Mouse (Mus musculus) cortical plate, adult 2 months (tissue): ENCODE data around the gene Serpinb6a. TPM values are rescaled to one million over a fixed set of nuclear protein-coding genes. Genes with fewer than 3 reads are reported as not detected.

Experiments
- H3K27ac ChIP-seq: fragments of 200-500 bp; 2 replicates; pipeline ENCODE4 v1.5.1; 2012; ENCODE audit warnings: low read length, control low read depth, inconsistent platforms; ENCODE audit not compliant: insufficient read depth
- H3K4me1 ChIP-seq: fragments of 200-500 bp; 2 replicates; pipeline ENCODE4 v1.6.1; 2011; ENCODE audit warnings: low read length; ENCODE audit not compliant: control insufficient read depth, insufficient read depth
- H3K4me3 ChIP-seq: fragments of 200-500 bp; 2 replicates; pipeline ENCODE4 v1.5.1; 2011; ENCODE audit warnings: mild to moderate bottlenecking, low read length, control low read depth; ENCODE audit not compliant: insufficient read depth
- CTCF ChIP-seq: fragments of 200-500 bp; IDR thresholded peaks from 2 replicates; pipeline ENCODE4 v1.5.1; 2011; ENCODE audit warnings: mild to moderate bottlenecking, control low read depth, low read length; ENCODE audit not compliant: insufficient read depth; ENCODE audit errors: extremely low read depth
- POLR2A ChIP-seq: fragments of 200-500 bp; IDR thresholded peaks from 2 replicates; pipeline ENCODE4 v1.6.1; 2011; ENCODE audit warnings: mild to moderate bottlenecking, low read length, control low read depth; ENCODE audit not compliant: insufficient read depth; ENCODE audit errors: extremely low read depth
- polyA plus RNA-seq: library from polyadenylated mRNA; depleted of rRNA; stranded (reverse); fragments of >200 nt; gene quantifications from 2 replicates; pipeline ENCODE4 v1.2.3, GENCODE M21; 2012; rRNA removed

Gene Serpinb6a
- polyA plus RNA-seq, 1 experiment, result 50.5 TPM

- Histone ChIP-seq H3K4me1 (peaks cover 1% of the 10 kb centered on the region), H3K4me3 (no peak overlapping the region), H3K27ac (no peak overlapping the region)
- no peak for TF ChIP-seq CTCF
- no peak for TF ChIP-seq POLR2A
Measured at GRCm38 (mm10) chr13:33930281-33930680, 72.3 kb downstream of the Serpinb6a start.

- H3K4me3 ChIP-seq, result no peak overlapping the region
- H3K4me1 ChIP-seq, result no peaks in the 10 kb centered on the region
- H3K27ac ChIP-seq, result no peak overlapping the region
- TF ChIP-seq POLR2A, result no peak
- TF ChIP-seq CTCF, result no peak
Measured at GRCm38 (mm10) chr13:33921699-33922098, 80.9 kb downstream of the Serpinb6a start.

- Histone ChIP-seq H3K4me1 (no peaks in the 10 kb centered on the region), H3K4me3 (no peak overlapping the region), H3K27ac (no peak overlapping the region)
- TF ChIP-seq POLR2A, result no peak
- no peak for TF ChIP-seq CTCF
Measured at GRCm38 (mm10) chr13:33921041-33921440, 81.6 kb downstream of the Serpinb6a start.

- TF ChIP-seq POLR2A (no peak), CTCF (no peak)
- Histone ChIP-seq H3K4me3 (no peak overlapping the region), H3K27ac (no peak overlapping the region), H3K4me1 (no peaks in the 10 kb centered on the region)
Measured at GRCm38 (mm10) chr13:33906821-33907220, 95.8 kb downstream of the Serpinb6a start.

- no peak within 1 kb of the TSS for H3K4me3 ChIP-seq
- H3K27ac ChIP-seq, result no peak within 1 kb of the TSS
- no peaks in the 10 kb centered on the region for H3K4me1 ChIP-seq
- TF ChIP-seq POLR2A (no peak), CTCF (no peak)
Measured at GRCm38 (mm10) chr13:33905176-33905954, 97.2 kb downstream of the Serpinb6a start, which contains the start of gene Serpinb6c. Gene Serpinb6c, minus strand, starts transcription at chr13:33905708.

- Histone ChIP-seq H3K4me1 (no peaks in the 10 kb centered on the region), H3K27ac (no peak overlapping the region), H3K4me3 (no peak overlapping the region)
- TF ChIP-seq POLR2A, result no peak
- TF ChIP-seq CTCF, result no peak
Measured at GRCm38 (mm10) chr13:33903290-33903689, 99.3 kb downstream of the Serpinb6a start.

- H3K4me3 ChIP-seq, result no peak overlapping the region
- no peak overlapping the region for H3K27ac ChIP-seq
- TF ChIP-seq POLR2A (no peak), CTCF (peak; percentile 69)
- H3K4me1 ChIP-seq, result no peaks in the 10 kb centered on the region
Measured at GRCm38 (mm10) chr13:33894207-33894606, 108.4 kb downstream of the Serpinb6a start.

Other genes with a start within 250 kb of the Serpinb6a start
- gene Serpinb6e, start 159.4 kb downstream of the Serpinb6a start, polyA plus RNA-seq, result not detected in 2 replicates
- gene Serpinb6c, start 97.1 kb downstream of the Serpinb6a start, polyA plus RNA-seq, result 0.28 and 0.44 TPM in 2 replicates
- gene Nqo2, start 38.1 kb downstream of the Serpinb6a start, polyA plus RNA-seq, result 8.2 and 8.8 TPM in 2 replicates
- 2.8 and 3.2 TPM in 2 replicates for gene Ripk1, start 431 bp downstream of the Serpinb6a start, polyA plus RNA-seq
- gene Bphl, start 34.8 kb upstream of the Serpinb6a start, polyA plus RNA-seq, result 51.4 and 54.0 TPM in 2 replicates
- 1,313 and 1,351 TPM in 2 replicates for gene Tubb2a, start 75.2 kb upstream of the Serpinb6a start, polyA plus RNA-seq
- 264 and 334 TPM in 2 replicates for gene Tubb2b, start 127.7 kb upstream of the Serpinb6a start, polyA plus RNA-seq
- gene Psmg4, start 160.2 kb upstream of the Serpinb6a start, polyA plus RNA-seq, result 37.3 and 42.2 TPM in 2 replicates